Mouse (Mus musculus): Measurements from ENCODE around the gene Lmtk2. TPM values are rescaled to one million over a fixed set of nuclear protein-coding genes. Genes with fewer than 3 reads are reported as not detected.

Gene Lmtk2
- polyA plus RNA-seq, 2 experiments from 2014 or later = 3.7 to 4.3 TPM

GRCm38 (mm10) chr5:144112574-144113438 is 12.6 kb downstream of the Lmtk2 start:
- no peak for ATAC-seq

- no peak for ATAC-seq
Observed at GRCm38 (mm10) chr5:144114068-144114467, 13.8 kb downstream of the Lmtk2 start.

GRCm38 (mm10) chr5:144114970-144115627 is 14.9 kb downstream of the Lmtk2 start:
- no peak for ATAC-seq

GRCm38 (mm10) chr5:144115628-144115977 is 15.4 kb downstream of the Lmtk2 start:
- no peak for ATAC-seq

- ATAC-seq = no peak
Observed at GRCm38 (mm10) chr5:144118271-144118670, 18.0 kb downstream of the Lmtk2 start.

- no peak for ATAC-seq
Observed at GRCm38 (mm10) chr5:144119286-144119685, 19.1 kb downstream of the Lmtk2 start.

- ATAC-seq = no peak
Observed at GRCm38 (mm10) chr5:144121489-144121888, 21.3 kb downstream of the Lmtk2 start.

GRCm38 (mm10) chr5:144125979-144126755 is 25.9 kb downstream of the Lmtk2 start:
- peak; percentile 28 for ATAC-seq

- ATAC-seq = no peak
Observed at GRCm38 (mm10) chr5:144143531-144143930, 43.3 kb downstream of the Lmtk2 start.

GRCm38 (mm10) chr5:144146898-144147297 is 46.7 kb downstream of the Lmtk2 start:
- no peak for ATAC-seq

- ATAC-seq = no peak
Observed at GRCm38 (mm10) chr5:144149530-144149929, 49.3 kb downstream of the Lmtk2 start.

GRCm38 (mm10) chr5:144151270-144151669 is 51.0 kb downstream of the Lmtk2 start:
- no peak for ATAC-seq

GRCm38 (mm10) chr5:144154528-144154927 is 54.3 kb downstream of the Lmtk2 start:
- peak; percentile 43 for ATAC-seq

- ATAC-seq = no peak
Observed at GRCm38 (mm10) chr5:144158604-144159003, 58.4 kb downstream of the Lmtk2 start.

- no peak for ATAC-seq
Observed at GRCm38 (mm10) chr5:144159137-144159536, 58.9 kb downstream of the Lmtk2 start.

- no peak for ATAC-seq
Observed at GRCm38 (mm10) chr5:144162080-144162812, 62.0 kb downstream of the Lmtk2 start.

GRCm38 (mm10) chr5:144162813-144163517 is 62.7 kb downstream of the Lmtk2 start:
- ATAC-seq = peak; percentile 49

GRCm38 (mm10) chr5:144165756-144166155 is 65.5 kb downstream of the Lmtk2 start:
- peak; percentile 74 for ATAC-seq

GRCm38 (mm10) chr5:144169275-144169975 is 69.2 kb downstream of the Lmtk2 start:
- ATAC-seq = no peak

- no peak for ATAC-seq
Observed at GRCm38 (mm10) chr5:144173648-144174047, 73.4 kb downstream of the Lmtk2 start.

GRCm38 (mm10) chr5:144178216-144178615 is 78.0 kb downstream of the Lmtk2 start:
- ATAC-seq = no peak
